Mouse (Mus musculus): ENCODE measurements around the gene Ak1. TPM values are rescaled to one million over a fixed set of nuclear protein-coding genes. Genes with fewer than 3 reads are reported as not detected.

Gene Ak1
- total RNA-seq, 1 experiment, result 90.8 TPM

DNA sequence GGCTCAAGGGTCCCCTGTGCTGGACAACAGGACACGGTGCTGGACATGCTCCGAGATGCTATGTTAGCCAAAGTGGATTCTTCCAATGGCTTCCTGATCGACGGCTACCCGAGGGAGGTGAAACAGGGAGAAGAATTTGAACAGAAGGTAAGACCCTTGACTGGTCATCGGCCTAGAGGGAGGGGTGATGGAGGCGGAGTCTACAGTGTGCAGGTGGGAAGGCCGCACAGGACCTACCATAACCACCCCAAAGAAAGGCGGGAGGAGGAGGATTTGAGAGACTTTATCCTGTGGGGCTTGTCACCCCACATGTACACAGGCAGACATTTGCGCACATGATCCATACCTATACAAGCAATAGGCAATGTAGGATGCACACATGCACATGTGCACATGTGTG lies 9.5 kb downstream of the Ak1 start:
- DNase-seq (ENCODE audit: low read depth, low spot score), result no peak
- TF ChIP-seq ZC3H11A (IDR thresholded peaks at IDR 0.05; ENCODE audit: borderline replicate concordance, low read depth, low read length), result no peak
- TF ChIP-seq HCFC1 (IDR thresholded peaks at IDR 0.05; ENCODE audit: borderline replicate concordance, insufficient read depth, low read length), result no peak
- no peak for TF ChIP-seq MAFK (IDR thresholded peaks at IDR 0.05; ENCODE audit: insufficient read depth, low read depth, low read length)
- TF ChIP-seq ZNF384 (IDR thresholded peaks at IDR 0.05; ENCODE audit: low read depth, low read length), result no peak
- TF ChIP-seq CHD2 (IDR thresholded peaks at IDR 0.05; ENCODE audit: low read depth, low read length), result no peak
- Histone ChIP-seq H3K36me3 (ENCODE audit: control insufficient read depth, insufficient read depth, low read length, poor library complexity, severe bottlenecking) (peaks cover 27% of the 10 kb centered on the region), H3K4me1 (ENCODE audit: control insufficient read depth in 2 of 2, insufficient read depth in 2 of 2, low read length in 2 of 2, poor library complexity in 1 of 2) (peaks cover 1 to 25% of the 10 kb centered on the region in 2 experiments), H3K4me3 (ENCODE audit: insufficient read depth in 1 of 2, low read depth in 1 of 2, low read length in 2 of 2, poor library complexity in 1 of 2, severe bottlenecking in 1 of 2) (peak overlapping the region; percentile 14 to 71; a peak in 3 of 4 replicates), H3K9me3 (ENCODE audit: control insufficient read depth, insufficient read depth, low read depth, low read length) (no peaks in the 10 kb centered on the region), H3K27ac (ENCODE audit: insufficient read depth, low read depth, low read length, poor library complexity, severe bottlenecking) (no peak overlapping the region), H3K9ac (ENCODE audit: insufficient read depth, low read depth, low read length, poor library complexity, severe bottlenecking) (peak overlapping the region; percentile 77; the same call in 1 of the 2 replicates)
- in situ Hi-C loops (cut with MboI; ENCODE audit: low sequenced_read_pairs in 2 of 2, unreplicated experiment in 2 of 2), result no loop called here

DNA sequence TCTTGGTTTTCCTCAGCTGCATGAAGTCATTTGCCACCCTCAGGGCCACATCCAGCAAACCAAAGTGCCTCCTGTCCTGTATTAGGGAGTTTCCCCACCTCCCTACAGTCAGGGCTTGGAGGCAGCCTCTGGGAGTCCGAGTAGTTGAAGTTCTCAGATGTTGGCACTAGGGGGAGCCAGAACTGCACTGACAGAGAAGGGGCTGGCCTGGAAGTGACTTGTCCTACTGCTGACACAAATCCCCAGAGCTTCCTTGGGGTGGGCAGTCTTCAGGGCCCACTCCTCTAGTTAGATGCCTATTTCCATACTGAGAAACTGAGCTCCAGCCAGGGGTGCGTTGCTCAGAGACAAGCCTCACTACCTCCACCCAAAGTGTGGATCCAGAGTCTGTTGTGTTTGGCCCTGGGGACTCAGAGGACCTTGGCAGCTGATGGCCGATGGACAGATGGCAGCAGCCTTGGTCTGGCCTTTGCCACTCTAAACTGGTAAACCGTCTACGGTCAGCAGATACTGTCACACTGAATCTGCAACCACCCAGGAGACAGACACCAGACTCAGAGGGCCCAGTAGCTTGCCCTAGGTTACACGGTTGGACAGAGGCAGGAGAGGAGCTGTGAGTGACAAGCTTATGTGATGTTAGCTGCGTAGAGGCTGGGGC lies 10.3 kb downstream of the Ak1 start:
- Histone ChIP-seq H3K9me3 (ENCODE audit: control insufficient read depth, insufficient read depth, low read depth, low read length) (no peaks in the 10 kb centered on the region), H3K27ac (ENCODE audit: insufficient read depth, low read depth, low read length, poor library complexity, severe bottlenecking) (no peak overlapping the region), H3K4me1 (ENCODE audit: control insufficient read depth in 2 of 2, insufficient read depth in 2 of 2, low read length in 2 of 2, poor library complexity in 1 of 2) (peaks cover 0 to 17% of the 10 kb centered on the region in 2 experiments; a peak in 3 of 4 replicates), H3K9ac (ENCODE audit: insufficient read depth, low read depth, low read length, poor library complexity, severe bottlenecking) (no peak overlapping the region), H3K4me3 (ENCODE audit: insufficient read depth in 1 of 2, low read depth in 1 of 2, low read length in 2 of 2, poor library complexity in 1 of 2, severe bottlenecking in 1 of 2) (no peak overlapping the region), H3K36me3 (ENCODE audit: control insufficient read depth, insufficient read depth, low read length, poor library complexity, severe bottlenecking) (peaks cover 27% of the 10 kb centered on the region)
- TF ChIP-seq ZC3H11A (IDR thresholded peaks at IDR 0.05; ENCODE audit: borderline replicate concordance, low read depth, low read length) (peak; percentile 59; the same call in 1 of the 2 replicates), HCFC1 (IDR thresholded peaks at IDR 0.05; ENCODE audit: borderline replicate concordance, insufficient read depth, low read length) (no peak)
- in situ Hi-C loops (cut with MboI; ENCODE audit: low sequenced_read_pairs in 2 of 2, unreplicated experiment in 2 of 2), result no loop called here
- DNase-seq (ENCODE audit: low read depth, low spot score), result peak; percentile 86

DNA sequence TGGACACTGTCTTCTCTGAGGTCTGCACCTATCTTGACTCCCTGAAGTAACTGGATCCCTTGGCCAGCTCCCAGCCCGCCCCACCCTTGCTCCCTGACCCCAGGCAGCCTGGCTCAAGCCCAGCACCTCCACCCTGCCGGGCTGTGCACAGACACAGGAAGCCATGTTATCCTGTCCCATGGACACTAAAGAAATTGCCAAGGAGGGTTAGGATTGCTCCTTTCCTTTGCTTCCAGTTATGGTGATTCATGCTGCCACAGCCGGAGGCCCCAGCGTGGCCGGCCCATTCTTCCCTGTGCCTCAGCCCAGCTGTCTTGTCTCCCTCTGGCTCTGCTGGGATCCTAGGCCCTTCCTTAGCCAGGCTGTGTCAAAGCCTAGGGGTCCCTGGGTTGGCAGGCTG lies 12.1 kb downstream of the Ak1 start:
- Histone ChIP-seq H3K4me3 (ENCODE audit: insufficient read depth in 1 of 2, low read depth in 1 of 2, low read length in 2 of 2, poor library complexity in 1 of 2, severe bottlenecking in 1 of 2) (no peak overlapping the region), H3K9ac (ENCODE audit: insufficient read depth, low read depth, low read length, poor library complexity, severe bottlenecking) (no peak overlapping the region), H3K36me3 (ENCODE audit: control insufficient read depth, insufficient read depth, low read length, poor library complexity, severe bottlenecking) (peaks cover 27% of the 10 kb centered on the region), H3K9me3 (ENCODE audit: control insufficient read depth, insufficient read depth, low read depth, low read length) (no peaks in the 10 kb centered on the region), H3K4me1 (ENCODE audit: control insufficient read depth in 2 of 2, insufficient read depth in 2 of 2, low read length in 2 of 2, poor library complexity in 1 of 2) (peaks cover 0 to 13% of the 10 kb centered on the region in 2 experiments; a peak in 3 of 4 replicates), H3K27ac (ENCODE audit: insufficient read depth, low read depth, low read length, poor library complexity, severe bottlenecking) (no peak overlapping the region)
- no peak for DNase-seq (ENCODE audit: low read depth, low spot score)
- no peak for TF ChIP-seq ZC3H11A (IDR thresholded peaks at IDR 0.05; ENCODE audit: borderline replicate concordance, low read depth, low read length)
- TF ChIP-seq CHD2 (IDR thresholded peaks at IDR 0.05; ENCODE audit: low read depth, low read length), result no peak
- no peak for TF ChIP-seq MAFK (IDR thresholded peaks at IDR 0.05; ENCODE audit: insufficient read depth, low read depth, low read length)
- no peak for TF ChIP-seq ZNF384 (IDR thresholded peaks at IDR 0.05; ENCODE audit: low read depth, low read length)
- no peak for TF ChIP-seq HCFC1 (IDR thresholded peaks at IDR 0.05; ENCODE audit: borderline replicate concordance, insufficient read depth, low read length)
- in situ Hi-C loops (cut with MboI; ENCODE audit: low sequenced_read_pairs in 2 of 2, unreplicated experiment in 2 of 2), result no loop called here

DNA sequence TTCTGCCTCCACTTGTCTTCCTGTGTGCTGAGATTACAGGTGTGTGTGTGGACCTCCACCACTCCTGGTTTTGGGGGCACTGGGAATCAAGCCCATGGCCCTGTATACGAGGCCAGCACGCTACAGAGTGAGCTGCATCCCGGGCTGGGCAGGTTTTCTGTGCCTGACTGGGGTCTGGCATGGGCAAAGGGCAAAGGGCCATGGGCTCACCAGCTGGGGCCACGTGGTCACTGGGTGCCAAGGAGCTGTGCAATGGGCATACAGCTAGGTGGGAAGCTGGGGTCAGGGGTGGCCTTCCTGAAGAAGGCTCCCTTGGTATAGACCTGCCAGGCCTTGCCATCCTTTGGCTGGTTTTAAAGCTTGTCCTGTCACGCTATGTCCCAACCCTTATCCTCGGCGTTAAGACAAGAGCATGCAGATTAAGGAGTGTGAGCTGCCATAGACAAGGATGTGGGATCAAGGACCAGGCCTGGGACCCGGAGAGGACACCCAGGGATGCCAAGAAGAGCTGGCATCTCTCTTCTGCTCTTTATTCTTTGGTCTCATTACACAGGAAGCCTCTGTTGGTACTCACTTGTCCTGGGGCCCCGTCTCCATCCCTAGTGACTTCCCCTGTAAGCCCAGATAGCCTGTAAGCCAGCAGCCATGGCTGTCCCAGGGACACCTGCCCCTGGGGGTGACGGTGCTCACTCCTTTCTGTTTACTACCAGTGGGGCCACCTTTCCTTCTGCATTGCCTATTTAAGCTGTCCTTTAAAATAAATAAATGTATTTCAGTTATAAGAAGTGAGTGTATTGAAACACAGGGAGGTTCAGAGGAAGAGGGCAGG lies 12.9 kb downstream of the Ak1 start:
- Histone ChIP-seq H3K9me3 (ENCODE audit: control insufficient read depth, insufficient read depth, low read depth, low read length) (no peaks in the 10 kb centered on the region), H3K27ac (ENCODE audit: insufficient read depth, low read depth, low read length, poor library complexity, severe bottlenecking) (no peak overlapping the region; the same call in 1 of the 2 replicates), H3K4me3 (ENCODE audit: insufficient read depth in 1 of 2, low read depth in 1 of 2, low read length in 2 of 2, poor library complexity in 1 of 2, severe bottlenecking in 1 of 2) (no peak overlapping the region), H3K4me1 (ENCODE audit: control insufficient read depth in 2 of 2, insufficient read depth in 2 of 2, low read length in 2 of 2, poor library complexity in 1 of 2) (peaks cover 0 to 10% of the 10 kb centered on the region in 2 experiments; a peak in 2 of 4 replicates), H3K36me3 (ENCODE audit: control insufficient read depth, insufficient read depth, low read length, poor library complexity, severe bottlenecking) (peaks cover 27% of the 10 kb centered on the region), H3K9ac (ENCODE audit: insufficient read depth, low read depth, low read length, poor library complexity, severe bottlenecking) (no peak overlapping the region)
- TF ChIP-seq ZC3H11A (IDR thresholded peaks at IDR 0.05; ENCODE audit: borderline replicate concordance, low read depth, low read length) (no peak), ZNF384 (IDR thresholded peaks at IDR 0.05; ENCODE audit: low read depth, low read length) (no peak), CHD2 (IDR thresholded peaks at IDR 0.05; ENCODE audit: low read depth, low read length) (no peak), MAFK (IDR thresholded peaks at IDR 0.05; ENCODE audit: insufficient read depth, low read depth, low read length) (no peak), HCFC1 (IDR thresholded peaks at IDR 0.05; ENCODE audit: borderline replicate concordance, insufficient read depth, low read length) (no peak)
- in situ Hi-C loops (cut with MboI; ENCODE audit: low sequenced_read_pairs in 2 of 2, unreplicated experiment in 2 of 2), result no loop called here
- no peak for DNase-seq (ENCODE audit: low read depth, low spot score)

Measured in ES-E14 (cell line).